Mouse (Mus musculus) 416B (cell line): Measurements from ENCODE around the gene Gm10518.
A peak's percentile ranks its signal among the peaks of the same experiment; 100 is the strongest.

Experiments used
- DNase-seq: peaks from one replicate; pipeline ENCODE4 v3.0.0; 2011; ENCODE audit warnings: low read depth

Gm10518 gene

DNA sequence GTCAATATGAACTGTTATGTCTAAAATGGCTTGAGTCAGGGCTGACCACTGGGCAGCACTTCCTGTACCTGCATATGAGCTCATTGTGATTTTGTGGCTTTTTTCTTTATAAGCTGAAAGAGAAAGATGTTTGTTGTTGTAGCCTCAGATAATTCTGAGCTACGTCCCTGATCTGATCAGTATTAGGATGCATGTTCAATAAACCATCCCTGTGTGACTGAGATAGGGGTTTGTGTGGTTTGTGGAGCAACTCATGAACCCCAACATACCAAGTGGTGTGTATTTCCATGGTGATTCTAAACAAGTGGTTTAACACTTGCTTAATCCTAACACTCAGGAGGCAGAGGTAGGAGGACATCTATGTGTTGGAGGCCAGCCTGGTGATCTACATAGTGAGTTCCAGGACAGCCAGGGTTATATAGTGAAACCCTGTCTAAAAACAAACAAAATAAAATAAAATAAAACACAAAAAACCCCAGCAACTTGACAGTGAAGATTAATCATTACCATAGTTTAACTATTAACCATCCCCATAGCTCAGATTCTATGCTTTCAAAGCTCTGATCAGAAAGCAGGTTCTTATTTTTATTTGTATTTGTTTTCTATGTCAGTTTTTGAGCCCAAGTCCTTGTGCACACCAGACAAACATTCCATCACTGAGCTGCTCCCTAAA, 32.7 kb downstream of the Gm10518 start:
- peak; percentile 47 for DNase-seq

DNA sequence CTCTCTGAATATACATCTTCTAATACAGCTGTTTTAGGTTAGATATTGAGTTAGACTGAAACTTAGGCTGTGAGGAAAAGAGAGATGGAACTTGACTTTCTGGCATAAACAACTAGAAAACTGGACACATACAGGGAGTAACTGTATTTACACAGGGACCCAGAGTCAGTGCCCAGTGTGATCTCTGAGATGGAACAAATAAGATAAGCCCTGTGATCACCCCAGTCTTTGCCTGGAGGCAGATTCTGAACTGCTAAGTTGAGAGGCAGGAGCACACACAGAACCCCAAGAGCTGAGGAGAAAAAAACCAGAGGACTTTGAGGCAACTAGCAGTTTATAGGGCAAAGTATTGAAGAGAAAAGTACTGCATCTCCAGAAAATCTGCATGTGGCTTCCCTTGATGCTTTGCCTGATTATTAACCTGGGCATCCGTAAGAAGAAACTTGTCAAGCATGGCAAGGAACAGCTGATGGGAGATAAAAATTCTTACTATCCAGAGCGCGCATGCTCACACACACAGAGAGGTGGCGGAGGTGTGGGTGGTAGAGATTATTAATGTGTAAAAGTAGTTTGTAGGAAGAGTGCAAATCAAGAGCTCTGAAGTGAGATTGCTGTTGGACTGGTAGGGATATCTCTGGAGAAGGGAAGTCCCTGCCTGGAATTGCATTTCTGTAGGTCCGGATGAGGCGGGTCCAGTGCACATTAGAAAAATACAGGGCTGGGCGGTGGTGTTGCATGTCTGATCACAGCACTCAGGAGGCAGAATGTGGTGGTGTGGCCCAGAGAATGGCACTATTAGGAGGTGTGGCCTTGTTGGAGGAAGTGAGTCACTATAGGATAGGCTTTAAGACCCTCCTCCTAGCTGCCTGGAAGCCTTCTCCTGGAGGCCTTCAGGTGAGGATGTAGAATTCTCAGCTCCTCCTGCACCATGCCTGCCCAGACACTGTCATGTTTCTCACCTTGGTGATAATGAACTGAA, 33.5 kb downstream of the Gm10518 start:
- no peak for DNase-seq

DNA sequence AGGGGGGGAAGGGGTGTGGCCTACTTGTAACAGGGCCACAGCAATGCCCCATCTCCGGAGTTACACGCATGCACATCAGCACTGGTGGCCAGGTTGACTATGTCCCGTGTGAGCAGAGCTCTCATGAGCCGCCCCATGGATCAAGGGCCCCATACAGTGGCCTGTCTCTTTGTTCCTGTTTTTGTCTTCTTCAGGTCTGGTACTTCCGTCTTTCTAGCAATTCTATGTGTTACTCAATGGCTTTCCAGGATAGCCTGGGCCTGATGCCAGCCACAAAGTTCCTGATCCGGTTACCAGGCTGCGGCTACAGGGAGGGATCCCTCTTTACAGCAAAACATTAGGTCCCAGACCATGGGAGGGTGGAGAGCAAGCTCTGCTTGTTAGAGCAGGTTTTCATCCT, 39.4 kb downstream of the Gm10518 start:
- DNase-seq, result peak; percentile 91

DNA sequence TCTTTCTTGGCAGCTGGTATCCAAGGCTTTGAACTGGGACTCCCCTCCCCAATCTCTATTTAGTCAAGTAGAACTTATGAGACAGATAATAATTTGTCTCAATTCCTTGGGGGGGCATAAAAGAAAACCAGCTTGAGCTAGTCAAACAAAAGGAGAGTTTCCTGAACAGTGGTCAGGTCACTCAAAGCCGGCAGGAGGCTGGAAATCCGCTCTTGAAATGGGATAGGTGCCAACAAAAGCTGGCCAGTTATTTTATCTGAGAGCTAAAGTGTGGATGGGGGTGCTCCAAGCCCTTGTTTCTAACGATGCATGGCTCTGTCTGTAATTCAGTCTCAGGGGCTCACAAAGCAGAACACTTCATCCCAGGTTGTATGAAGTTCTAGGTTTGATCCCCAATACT, 40.8 kb downstream of the Gm10518 start:
- DNase-seq, result peak; percentile 49

DNA sequence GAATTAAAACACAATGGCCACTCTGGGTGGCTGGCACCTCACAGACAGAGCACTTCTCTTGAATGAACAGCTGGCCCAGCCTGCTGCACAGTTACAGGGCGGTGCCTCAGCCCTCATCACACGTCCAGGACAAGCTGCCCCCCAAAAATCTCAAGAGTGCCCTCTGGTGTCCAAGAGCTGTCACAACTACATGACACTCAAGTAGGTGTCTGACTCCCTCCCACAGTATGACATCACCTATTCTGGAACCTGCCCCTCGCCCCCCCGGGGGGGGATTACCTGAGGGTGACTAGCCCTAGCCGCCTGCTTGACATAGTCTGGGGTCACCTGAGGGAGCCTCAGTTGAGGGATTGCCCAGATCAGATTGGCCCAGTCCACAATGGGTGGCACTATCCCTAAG, 41.7 kb downstream of the Gm10518 start:
- peak; percentile 87 for DNase-seq

DNA sequence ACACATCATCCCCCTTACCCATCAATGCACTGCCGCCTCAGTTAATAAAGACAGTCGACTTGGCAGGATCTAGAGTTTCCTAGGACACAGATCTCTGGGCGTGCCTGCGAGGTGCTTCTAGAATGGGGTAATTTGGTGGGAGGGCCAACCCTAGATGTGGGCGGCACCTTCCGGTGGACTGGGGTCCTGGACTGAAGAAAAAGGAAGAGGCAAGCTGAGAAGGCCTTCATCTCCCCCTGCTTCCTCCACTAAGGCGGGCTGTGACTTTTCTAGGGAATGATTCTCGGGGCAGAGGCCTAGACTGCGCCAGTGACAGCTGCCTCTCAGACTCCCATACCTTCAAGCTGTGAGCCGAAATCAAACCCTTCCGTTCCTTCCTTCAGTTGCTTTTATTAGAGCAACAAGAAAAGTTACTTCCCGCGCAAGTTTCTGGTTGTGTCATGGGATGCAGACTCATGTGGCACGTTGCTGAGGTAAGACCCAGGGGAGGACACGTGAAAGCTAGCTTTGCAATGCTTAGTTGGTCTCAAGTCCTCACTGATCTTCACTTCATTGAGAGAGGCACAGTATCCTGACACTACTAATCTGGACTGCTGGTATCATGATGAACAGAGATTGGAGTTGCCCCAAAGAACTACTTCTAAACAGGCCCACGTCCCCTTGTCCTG, 42.8 kb downstream of the Gm10518 start:
- DNase-seq, result no peak

DNA sequence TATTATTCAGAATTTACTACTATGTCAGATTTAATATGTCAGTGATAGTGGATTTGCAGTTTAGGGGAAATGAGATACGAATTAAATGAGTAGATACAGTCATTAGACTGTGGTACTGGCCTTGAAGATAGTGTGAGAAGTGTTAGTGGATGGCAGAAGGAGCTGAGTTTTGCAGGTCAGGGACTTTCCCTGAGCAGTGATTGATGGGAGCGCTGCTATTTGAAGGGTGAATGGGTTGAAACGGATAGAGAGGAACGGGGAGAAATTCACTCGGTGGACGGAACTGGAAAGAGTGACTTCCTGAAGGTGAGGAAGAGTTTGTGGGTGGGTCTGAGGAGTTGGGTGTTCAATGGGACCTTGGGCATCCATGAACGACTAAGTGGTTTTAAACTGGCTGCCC, 44.0 kb downstream of the Gm10518 start:
- DNase-seq, result no peak

DNA sequence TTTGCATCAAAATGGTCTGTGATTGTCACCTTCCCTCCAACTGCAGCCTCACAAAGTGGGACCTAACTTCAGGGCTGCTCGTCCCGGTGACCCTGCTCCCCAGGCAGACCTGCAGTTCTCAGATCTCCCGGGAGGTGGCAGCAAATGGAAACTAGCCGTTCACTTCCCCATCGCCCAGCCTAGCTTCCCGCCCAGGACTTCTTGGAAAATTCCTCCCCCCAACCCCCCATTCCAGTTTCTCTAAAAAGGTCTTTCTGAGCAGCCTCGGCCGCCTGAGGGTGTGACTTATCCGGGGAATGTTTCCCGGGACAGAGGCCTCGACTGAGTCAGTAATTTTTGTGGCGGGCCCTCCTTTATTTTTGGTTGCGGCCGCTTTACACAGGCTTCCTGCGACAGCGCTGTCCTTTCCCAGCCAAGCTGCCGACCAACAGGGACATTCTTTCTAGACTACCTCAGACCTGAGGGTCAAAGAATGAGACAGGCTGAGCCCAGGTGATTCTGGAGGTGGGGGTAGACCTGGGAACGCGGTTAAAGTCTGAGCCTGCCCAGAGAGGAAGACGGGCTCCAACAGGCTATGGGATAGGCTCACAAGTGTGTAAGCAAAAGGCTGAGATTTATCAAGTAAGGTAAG, 44.7 kb downstream of the Gm10518 start:
- peak; percentile 55 for DNase-seq

DNA sequence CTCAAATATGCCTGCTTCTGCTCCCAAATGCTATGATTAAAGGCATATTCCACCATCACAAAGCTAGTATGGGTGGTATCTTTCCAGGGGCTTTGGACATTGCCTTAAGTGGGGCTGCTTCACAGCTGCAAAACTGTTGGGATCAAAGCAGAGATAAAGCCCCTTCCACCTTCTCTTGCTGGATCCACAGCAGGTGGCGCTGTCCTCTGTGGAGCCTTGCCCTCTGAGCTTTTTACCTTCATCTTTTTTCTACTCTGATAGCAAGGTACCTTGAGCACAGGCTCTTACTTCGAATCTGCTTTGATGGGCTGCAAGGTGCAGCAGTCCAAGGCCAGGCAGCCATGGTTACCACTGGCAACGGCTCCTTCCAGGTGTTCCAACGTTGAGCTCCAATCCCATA, 50.2 kb downstream of the Gm10518 start:
- peak; percentile 73 for DNase-seq
